Mouse (Mus musculus): ENCODE data around the gene Kctd12. TPM values are rescaled to one million over a fixed set of nuclear protein-coding genes. Genes with fewer than 3 reads are reported as not detected.

Kctd12 gene
- polyA plus RNA-seq, 1 experiment, result not detected

GRCm38 (mm10) chr14:102965841-102966240 lies 16.6 kb downstream of the Kctd12 start:
- Histone ChIP-seq H3K27me3 (ENCODE audit: control insufficient read depth, insufficient read depth, insufficient read length) (no peaks in the 10 kb centered on the region), H3K36me3 (ENCODE audit: control insufficient read depth, insufficient read depth) (no peaks in the 10 kb centered on the region), H3K79me2 (ENCODE audit: control insufficient read depth, insufficient read depth) (no peaks in the 10 kb centered on the region), H3K4me3 (no peak overlapping the region), H3ac (ENCODE audit: control insufficient read depth, insufficient read length) (no peak overlapping the region), H3K4me2 (ENCODE audit: low read depth) (no peak overlapping the region)
- TF ChIP-seq MAX (IDR thresholded peaks at IDR 0.05; ENCODE audit: low read depth), result no peak
- no peak for TF ChIP-seq MYOD1 (IDR thresholded peaks at IDR 0.05; ENCODE audit: control insufficient read depth in 1 of 3, insufficient read length in 2 of 3, low read depth in 2 of 3)
- TF ChIP-seq USF1 (IDR thresholded peaks at IDR 0.05; ENCODE audit: low read depth), result no peak
- TF ChIP-seq TCF12 (IDR thresholded peaks at IDR 0.05; ENCODE audit: insufficient read depth, poor library complexity, severe bottlenecking), result no peak
- no peak for TF ChIP-seq CEBPB (IDR thresholded peaks at IDR 0.05; ENCODE audit: insufficient read depth, poor library complexity, severe bottlenecking)
- no peak for TF ChIP-seq MYOG (IDR thresholded peaks at IDR 0.05; ENCODE audit: control insufficient read depth in 1 of 3, insufficient read depth in 1 of 3, insufficient read length in 2 of 3, low read depth in 2 of 3)
- no peak for TF ChIP-seq REST (IDR thresholded peaks at IDR 0.05; ENCODE audit: insufficient read depth, insufficient read length)
- no peak for TF ChIP-seq E2F4 (IDR thresholded peaks at IDR 0.05; ENCODE audit: insufficient read depth)
- no peak for TF ChIP-seq SRF (IDR thresholded peaks at IDR 0.05; ENCODE audit: control insufficient read depth, insufficient read length, low read depth)
- no peak for TF ChIP-seq POLR2A (IDR thresholded peaks at IDR 0.05; ENCODE audit: insufficient read length, low read depth)
- TF ChIP-seq TCF3 (IDR thresholded peaks at IDR 0.05; ENCODE audit: insufficient read length, low read depth), result no peak
- TF ChIP-seq POLR2AphosphoS2 (IDR thresholded peaks at IDR 0.05; ENCODE audit: insufficient read length, low read depth), result no peak

GRCm38 (mm10) chr14:102962019-102962418 lies 20.4 kb downstream of the Kctd12 start:
- Histone ChIP-seq H3ac (ENCODE audit: control insufficient read depth, insufficient read length) (no peak overlapping the region), H3K27me3 (ENCODE audit: control insufficient read depth, insufficient read depth, insufficient read length) (no peaks in the 10 kb centered on the region), H3K36me3 (ENCODE audit: control insufficient read depth, insufficient read depth) (no peaks in the 10 kb centered on the region), H3K4me3 (no peak overlapping the region), H3K4me2 (ENCODE audit: low read depth) (no peak overlapping the region), H3K79me2 (ENCODE audit: control insufficient read depth, insufficient read depth) (no peaks in the 10 kb centered on the region)
- TF ChIP-seq REST (IDR thresholded peaks at IDR 0.05; ENCODE audit: insufficient read depth, insufficient read length) (no peak), USF1 (IDR thresholded peaks at IDR 0.05; ENCODE audit: low read depth) (no peak)

GRCm38 (mm10) chr14:102953511-102953910 lies 28.9 kb downstream of the Kctd12 start:
- no peak overlapping the region for H3K4me2 ChIP-seq (ENCODE audit: low read depth)
- H3K36me3 ChIP-seq (ENCODE audit: control insufficient read depth, insufficient read depth), result no peaks in the 10 kb centered on the region
- no peaks in the 10 kb centered on the region for H3K79me2 ChIP-seq (ENCODE audit: control insufficient read depth, insufficient read depth)
- TF ChIP-seq REST (IDR thresholded peaks at IDR 0.05; ENCODE audit: insufficient read depth, insufficient read length), result no peak
- TF ChIP-seq MYOD1 (IDR thresholded peaks at IDR 0.05; ENCODE audit: control insufficient read depth in 1 of 3, insufficient read length in 2 of 3, low read depth in 2 of 3), result no peak
- no peak for TF ChIP-seq TCF3 (IDR thresholded peaks at IDR 0.05; ENCODE audit: insufficient read length, low read depth)
- TF ChIP-seq CEBPB (IDR thresholded peaks at IDR 0.05; ENCODE audit: insufficient read depth, poor library complexity, severe bottlenecking), result no peak
- TF ChIP-seq POLR2A (IDR thresholded peaks at IDR 0.05; ENCODE audit: insufficient read length, low read depth), result no peak
- H3K27me3 ChIP-seq (ENCODE audit: control insufficient read depth, insufficient read depth, insufficient read length), result no peaks in the 10 kb centered on the region
- H3K4me3 ChIP-seq, result no peak overlapping the region
- no peak overlapping the region for H3ac ChIP-seq (ENCODE audit: control insufficient read depth, insufficient read length)

- Histone ChIP-seq H3ac (ENCODE audit: control insufficient read depth, insufficient read length) (no peak overlapping the region), H3K79me2 (ENCODE audit: control insufficient read depth, insufficient read depth) (no peaks in the 10 kb centered on the region), H3K36me3 (ENCODE audit: control insufficient read depth, insufficient read depth) (no peaks in the 10 kb centered on the region), H3K4me3 (no peak overlapping the region), H3K27me3 (ENCODE audit: control insufficient read depth, insufficient read depth, insufficient read length) (no peaks in the 10 kb centered on the region), H3K4me2 (ENCODE audit: low read depth) (no peak overlapping the region)
- no peak for TF ChIP-seq POLR2AphosphoS2 (IDR thresholded peaks at IDR 0.05; ENCODE audit: insufficient read length, low read depth)
- no peak for TF ChIP-seq MAX (IDR thresholded peaks at IDR 0.05; ENCODE audit: low read depth)
- no peak for TF ChIP-seq POLR2A (IDR thresholded peaks at IDR 0.05; ENCODE audit: insufficient read length, low read depth)
- TF ChIP-seq MYOG (IDR thresholded peaks at IDR 0.05; ENCODE audit: control insufficient read depth in 1 of 3, insufficient read depth in 1 of 3, insufficient read length in 2 of 3, low read depth in 2 of 3), result no peak
- no peak for TF ChIP-seq REST (IDR thresholded peaks at IDR 0.05; ENCODE audit: insufficient read depth, insufficient read length)
- no peak for TF ChIP-seq E2F4 (IDR thresholded peaks at IDR 0.05; ENCODE audit: insufficient read depth)
- TF ChIP-seq MYOD1 (IDR thresholded peaks at IDR 0.05; ENCODE audit: control insufficient read depth in 1 of 3, insufficient read length in 2 of 3, low read depth in 2 of 3), result no peak
- no peak for TF ChIP-seq TCF3 (IDR thresholded peaks at IDR 0.05; ENCODE audit: insufficient read length, low read depth)
- no peak for TF ChIP-seq USF1 (IDR thresholded peaks at IDR 0.05; ENCODE audit: low read depth)
- TF ChIP-seq TCF12 (IDR thresholded peaks at IDR 0.05; ENCODE audit: insufficient read depth, poor library complexity, severe bottlenecking), result no peak
- no peak for TF ChIP-seq SRF (IDR thresholded peaks at IDR 0.05; ENCODE audit: control insufficient read depth, insufficient read length, low read depth)
- no peak for TF ChIP-seq CEBPB (IDR thresholded peaks at IDR 0.05; ENCODE audit: insufficient read depth, poor library complexity, severe bottlenecking)
Measured at GRCm38 (mm10) chr14:102951974-102952373, 30.5 kb downstream of the Kctd12 start.

GRCm38 (mm10) chr14:102947796-102948195 lies 34.6 kb downstream of the Kctd12 start:
- H3K36me3 ChIP-seq (ENCODE audit: control insufficient read depth, insufficient read depth), result no peaks in the 10 kb centered on the region
- H3K4me2 ChIP-seq (ENCODE audit: low read depth), result no peak overlapping the region
- no peaks in the 10 kb centered on the region for H3K79me2 ChIP-seq (ENCODE audit: control insufficient read depth, insufficient read depth)
- H3ac ChIP-seq (ENCODE audit: control insufficient read depth, insufficient read length), result no peak overlapping the region
- H3K27me3 ChIP-seq (ENCODE audit: control insufficient read depth, insufficient read depth, insufficient read length), result no peaks in the 10 kb centered on the region
- TF ChIP-seq POLR2AphosphoS2 (IDR thresholded peaks at IDR 0.05; ENCODE audit: insufficient read length, low read depth) (no peak), SRF (IDR thresholded peaks at IDR 0.05; ENCODE audit: control insufficient read depth, insufficient read length, low read depth) (no peak), TCF3 (IDR thresholded peaks at IDR 0.05; ENCODE audit: insufficient read length, low read depth) (no peak), MYOG (IDR thresholded peaks at IDR 0.05; ENCODE audit: control insufficient read depth in 1 of 3, insufficient read depth in 1 of 3, insufficient read length in 2 of 3, low read depth in 2 of 3) (no peak), REST (IDR thresholded peaks at IDR 0.05; ENCODE audit: insufficient read depth, insufficient read length) (no peak), MAX (IDR thresholded peaks at IDR 0.05; ENCODE audit: low read depth) (no peak), CEBPB (IDR thresholded peaks at IDR 0.05; ENCODE audit: insufficient read depth, poor library complexity, severe bottlenecking) (no peak), USF1 (IDR thresholded peaks at IDR 0.05; ENCODE audit: low read depth) (no peak), E2F4 (IDR thresholded peaks at IDR 0.05; ENCODE audit: insufficient read depth) (no peak), MYOD1 (IDR thresholded peaks at IDR 0.05; ENCODE audit: control insufficient read depth in 1 of 3, insufficient read length in 2 of 3, low read depth in 2 of 3) (no peak)
- no peak overlapping the region for H3K4me3 ChIP-seq
